Mouse (Mus musculus) ES-Bruce4 (cell line): ENCODE measurements at regions not wholly inside any gene's neighbourhood (a gene's known extent, or its start where the extent isn't known, plus 50 kb on each side); places are given as distances from the start of the nearest gene placed in this dataset.

Experiments
- H3K27ac ChIP-seq: 2 replicates; pipeline ENCODE4 v1.5.1; 2012; ENCODE audit warnings: low read length, inconsistent platforms; ENCODE audit not compliant: insufficient read depth
- H3K27me3 ChIP-seq: 2 replicates; pipeline ENCODE4 v1.6.1; 2012; ENCODE audit warnings: mild to moderate bottlenecking, low read length, inconsistent platforms; ENCODE audit not compliant: control insufficient read depth, poor library complexity, insufficient read depth, severe bottlenecking
- H3K36me3 ChIP-seq: 2 replicates; pipeline ENCODE4 v1.6.1; 2012; ENCODE audit warnings: inconsistent platforms, mild to moderate bottlenecking, low read length, moderate library complexity; ENCODE audit not compliant: control insufficient read depth, poor library complexity, insufficient read depth, severe bottlenecking
- H3K4me1 ChIP-seq: one replicate; pipeline ENCODE4 v1.8.1; 2011; ENCODE audit warnings: low read length; ENCODE audit not compliant: control insufficient read depth, insufficient read depth
- H3K4me3 ChIP-seq: 2 replicates; pipeline ENCODE4 v1.5.1; 2011; ENCODE audit warnings: low read depth, mild to moderate bottlenecking, low read length
- H3K9ac ChIP-seq: 2 replicates; pipeline ENCODE4 v1.6.1; 2012; ENCODE audit warnings: low read depth, mild to moderate bottlenecking, inconsistent platforms; ENCODE audit not compliant: poor library complexity, severe bottlenecking
- H3K9me3 ChIP-seq: replicated peaks from 2 replicates; pipeline ENCODE4 v1.6.1; 2012; ENCODE audit warnings: mild to moderate bottlenecking, low read length, inconsistent platforms; ENCODE audit not compliant: control insufficient read depth, poor library complexity, insufficient read depth, severe bottlenecking
- CTCF ChIP-seq: IDR thresholded peaks from one replicate; pipeline ENCODE4 v1.8.1; 2011; ENCODE audit warnings: low read depth, low read length
- EP300 ChIP-seq: IDR thresholded peaks from 2 replicates; pipeline ENCODE4 v1.6.1; 2011; ENCODE audit warnings: low read depth, low read length; ENCODE audit not compliant: insufficient read depth
- POLR2A ChIP-seq: IDR thresholded peaks from one replicate; pipeline ENCODE4 v1.8.1; 2011; ENCODE audit warnings: low read length; ENCODE audit not compliant: insufficient read depth

DNA sequence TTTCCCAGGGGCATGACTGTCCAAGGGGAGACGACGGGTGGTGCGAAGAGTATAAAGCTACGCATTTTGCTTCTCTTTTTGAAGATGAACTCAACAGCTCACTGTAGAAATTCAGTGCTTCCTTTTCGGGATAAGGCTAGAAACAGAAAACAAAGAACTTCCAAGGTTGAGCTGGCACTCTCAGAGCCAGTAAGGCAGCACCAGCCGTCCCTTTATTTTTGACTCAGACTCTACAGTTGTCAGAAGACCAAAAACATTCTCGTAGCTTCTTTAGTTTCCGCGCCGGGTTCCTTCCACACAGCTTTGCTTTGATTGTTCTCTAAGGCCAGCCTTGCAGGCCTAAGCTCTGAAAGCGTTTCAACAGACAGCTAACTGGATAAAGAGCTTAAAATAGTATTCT is 101.5 kb downstream of the Arl4a start:
- Histone ChIP-seq H3K36me3 (no peaks in the 10 kb centered on the region), H3K4me3 (no peak overlapping the region), H3K4me1 (no peaks in the 10 kb centered on the region), H3K27ac (no peak overlapping the region), H3K9ac (no peak overlapping the region), H3K9me3 (no peaks in the 10 kb centered on the region), H3K27me3 (no peaks in the 10 kb centered on the region)
- TF ChIP-seq CTCF (no peak), EP300 (no peak)

DNA sequence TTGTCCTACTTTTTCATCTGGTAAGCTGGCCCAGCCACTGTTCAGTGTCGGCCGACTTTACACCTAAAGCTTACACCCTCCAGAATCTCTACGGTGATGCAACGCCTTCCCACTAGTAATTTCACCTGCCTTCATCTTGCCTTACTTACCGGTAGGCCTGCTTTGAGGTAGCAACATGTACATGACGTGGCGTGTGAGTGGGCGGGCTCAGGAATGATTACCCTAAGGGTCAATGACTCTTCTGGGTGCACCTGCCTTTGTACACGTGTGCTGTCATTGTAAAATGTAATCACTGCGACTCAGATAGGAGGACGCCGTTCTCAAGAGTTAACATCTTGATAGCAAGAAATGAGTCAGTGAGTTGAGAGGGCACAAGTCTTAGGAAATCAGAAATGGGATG is 102.0 kb downstream of the Arl4a start:
- Histone ChIP-seq H3K4me1 (no peaks in the 10 kb centered on the region), H3K36me3 (no peaks in the 10 kb centered on the region), H3K27me3 (no peaks in the 10 kb centered on the region), H3K9ac (no peak overlapping the region), H3K27ac (no peak overlapping the region), H3K9me3 (no peaks in the 10 kb centered on the region), H3K4me3 (no peak overlapping the region)
- TF ChIP-seq CTCF (no peak), POLR2A (no peak), EP300 (no peak)

DNA sequence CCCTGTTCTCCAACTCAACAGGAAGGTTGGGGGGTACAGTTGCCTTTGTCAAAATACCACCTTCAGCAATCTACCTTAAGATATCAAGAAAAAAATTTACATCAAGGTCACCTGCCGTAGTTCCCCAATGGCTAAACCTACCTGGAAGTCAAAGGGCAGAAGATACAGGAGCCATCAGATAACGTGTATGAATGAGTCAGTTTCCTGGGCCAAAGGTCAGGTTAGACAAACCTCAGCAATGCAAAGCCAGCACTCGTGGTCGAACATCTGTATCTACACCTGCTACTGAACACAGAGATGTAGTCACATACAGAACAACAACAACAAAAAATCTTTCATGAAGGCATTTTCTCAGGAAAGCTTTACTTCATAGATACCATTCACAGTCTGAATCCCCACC is 102.9 kb downstream of the Arl4a start:
- no peak for TF ChIP-seq EP300
- TF ChIP-seq POLR2A = no peak
- TF ChIP-seq CTCF = no peak
- Histone ChIP-seq H3K27ac (no peak overlapping the region), H3K27me3 (no peaks in the 10 kb centered on the region), H3K4me3 (no peak overlapping the region), H3K36me3 (no peaks in the 10 kb centered on the region), H3K9me3 (no peaks in the 10 kb centered on the region), H3K9ac (no peak overlapping the region), H3K4me1 (no peaks in the 10 kb centered on the region)

DNA sequence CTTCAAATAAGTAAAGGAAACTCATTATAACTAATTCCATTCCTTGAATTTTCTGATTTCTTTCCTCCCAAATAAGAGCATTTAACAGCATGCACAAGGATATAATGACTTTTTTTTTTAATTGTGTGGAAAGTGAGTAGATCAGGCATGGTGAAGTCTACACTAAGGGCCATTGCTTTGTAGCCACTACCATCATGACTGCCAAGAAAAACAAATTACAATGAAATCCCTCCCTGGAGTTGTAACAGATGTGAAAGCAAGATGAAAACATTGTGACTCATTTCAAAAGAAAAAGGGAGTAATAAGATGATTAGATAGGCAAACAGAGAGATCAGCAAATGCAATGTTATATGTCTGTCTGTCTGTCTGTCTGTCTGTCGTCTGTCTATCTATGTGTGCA is 106.6 kb downstream of the Arl4a start:
- TF ChIP-seq POLR2A (no peak), EP300 (no peak), CTCF (no peak)
- Histone ChIP-seq H3K27me3 (no peaks in the 10 kb centered on the region), H3K9me3 (no peaks in the 10 kb centered on the region), H3K4me1 (no peaks in the 10 kb centered on the region), H3K27ac (no peak overlapping the region), H3K9ac (no peak overlapping the region), H3K36me3 (no peaks in the 10 kb centered on the region), H3K4me3 (no peak overlapping the region)

DNA sequence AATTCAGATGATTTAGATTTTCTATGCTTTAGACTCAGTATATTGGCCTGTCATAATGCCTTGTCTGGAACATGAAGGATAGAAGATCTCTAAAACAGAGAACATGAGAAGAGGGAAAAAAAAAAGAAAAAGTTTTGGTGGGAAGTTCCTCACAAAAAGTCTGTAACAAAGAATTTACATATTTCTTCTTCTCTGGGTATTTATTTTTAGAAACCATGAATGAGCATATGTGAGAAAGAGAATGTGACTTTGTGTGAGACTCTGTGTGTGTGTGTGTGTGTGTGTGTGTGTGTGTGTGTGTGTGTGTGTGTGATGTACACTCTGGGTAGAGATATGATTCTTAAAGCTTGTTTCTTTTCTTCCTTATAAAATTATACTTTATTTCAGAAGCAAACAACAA is 109.9 kb downstream of the Arl4a start:
- no peak overlapping the region for H3K27ac ChIP-seq
- TF ChIP-seq POLR2A (no peak), CTCF (no peak), EP300 (no peak)
- H3K4me3 ChIP-seq = no peak overlapping the region
- no peaks in the 10 kb centered on the region for H3K4me1 ChIP-seq
- no peaks in the 10 kb centered on the region for H3K36me3 ChIP-seq
- no peaks in the 10 kb centered on the region for H3K27me3 ChIP-seq
- no peak overlapping the region for H3K9ac ChIP-seq
- no peaks in the 10 kb centered on the region for H3K9me3 ChIP-seq

DNA sequence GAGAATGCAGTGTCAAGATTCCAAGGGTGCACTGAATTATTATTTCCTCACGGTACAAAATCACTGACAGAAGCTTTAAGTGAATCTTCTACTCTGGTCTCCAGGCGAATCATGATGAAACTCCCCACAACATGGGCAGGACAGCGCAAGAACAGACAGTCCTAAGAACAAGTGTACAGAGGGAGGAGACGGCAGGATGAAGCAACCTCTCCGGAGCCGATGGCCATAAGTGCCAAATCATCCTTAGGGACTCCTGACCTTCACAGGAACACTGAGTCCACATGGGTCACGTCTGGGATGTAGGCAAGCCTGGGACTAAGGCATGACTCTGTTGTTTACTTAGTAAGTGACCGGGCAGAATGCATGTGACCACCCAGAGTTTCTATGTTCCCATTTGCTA is 110.8 kb downstream of the Arl4a start:
- Histone ChIP-seq H3K9me3 (no peaks in the 10 kb centered on the region), H3K4me1 (no peaks in the 10 kb centered on the region), H3K4me3 (no peak overlapping the region), H3K36me3 (no peaks in the 10 kb centered on the region), H3K27ac (no peak overlapping the region), H3K27me3 (no peaks in the 10 kb centered on the region), H3K9ac (no peak overlapping the region)
- TF ChIP-seq CTCF = no peak
- TF ChIP-seq EP300 = no peak
- no peak for TF ChIP-seq POLR2A

DNA sequence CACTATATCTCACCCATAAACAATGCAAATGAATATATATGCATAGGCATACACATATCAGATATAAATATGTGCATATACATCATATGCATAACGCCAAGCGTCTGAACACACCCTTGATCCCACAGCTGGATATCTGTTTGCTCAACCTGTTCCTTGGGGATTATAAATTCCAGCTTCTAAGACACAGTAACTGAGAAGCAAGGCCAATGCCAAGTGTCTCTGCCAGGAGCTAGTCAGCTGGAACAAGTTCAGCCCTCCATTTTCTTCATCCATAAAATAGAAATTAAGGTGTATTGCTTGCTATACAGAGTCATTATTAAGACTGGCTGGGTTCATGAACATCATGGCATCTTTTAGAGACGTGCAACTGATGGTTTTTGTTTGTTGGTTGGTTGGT is 116.3 kb downstream of the Arl4a start:
- Histone ChIP-seq H3K4me3 (no peak overlapping the region), H3K4me1 (no peaks in the 10 kb centered on the region), H3K27ac (no peak overlapping the region), H3K9me3 (no peaks in the 10 kb centered on the region), H3K27me3 (no peaks in the 10 kb centered on the region; the same call in 1 of the 2 replicates), H3K9ac (no peak overlapping the region), H3K36me3 (no peaks in the 10 kb centered on the region)
- TF ChIP-seq CTCF (no peak), EP300 (no peak), POLR2A (no peak)
